Mouse (Mus musculus): ENCODE results near the gene Tas2r122.
"Not testable (repeated sequence)": the region's sequence is repeated elsewhere in the genome, so short reads cannot be mapped to it uniquely, and the experiment has no call there.

Tas2r122 gene

GRCm38 (mm10) chr6:132711828-132712227, at the start of gene Tas2r122:
Gene Tas2r122, minus strand, starts transcription at chr6:132711928.
- ATAC-seq (ENCODE audit: insufficient number of reproducible peaks, low FRiP score, low TSS enrichment) = no peak

- no peak for ATAC-seq (ENCODE audit: insufficient number of reproducible peaks, low FRiP score, low TSS enrichment)
Measured at GRCm38 (mm10) chr6:132754430-132754829, 42.7 kb upstream of the Tas2r122 start, which contains the start of gene Tas2r124. Gene Tas2r124, plus strand, starts transcription at chr6:132754730.

- no peak for ATAC-seq (ENCODE audit: insufficient number of reproducible peaks, low FRiP score, low TSS enrichment)
Measured at GRCm38 (mm10) chr6:132750206-132750605, 38.5 kb upstream of the Tas2r122 start.

- no peak for ATAC-seq (ENCODE audit: insufficient number of reproducible peaks, low FRiP score, low TSS enrichment)
Measured at GRCm38 (mm10) chr6:132737935-132738334, 26.2 kb upstream of the Tas2r122 start, which contains the start of gene Tas2r115. Gene Tas2r115, minus strand, starts transcription at chr6:132738035.

GRCm38 (mm10) chr6:132700907-132701306, 10.8 kb downstream of the Tas2r122 start, which contains the start of gene Tas2r121:
Gene Tas2r121, minus strand, starts transcription at chr6:132701007.
- ATAC-seq (ENCODE audit: insufficient number of reproducible peaks, low FRiP score, low TSS enrichment) = no peak

GRCm38 (mm10) chr6:132691596-132691995, 20.1 kb downstream of the Tas2r122 start:
- not testable (repeated sequence) for ATAC-seq (ENCODE audit: insufficient number of reproducible peaks, low FRiP score, low TSS enrichment)

All from cerebellum, adult (tissue).